Mouse (Mus musculus): ENCODE measurements around the gene Ssty1. TPM values are rescaled to one million over a fixed set of nuclear protein-coding genes. Genes with fewer than 3 reads are reported as not detected.
"Not testable (repeated sequence)": the region's sequence is repeated elsewhere in the genome, so short reads cannot be mapped to it uniquely, and the experiment has no call there.

Ssty1 gene
- not detected for total RNA-seq (2021)
- long read RNA-seq, experiment 1: 0 reads
- long read RNA-seq, experiment 2: 0 reads

GRCm38 (mm10) chrY:18088816-18089215 is at the start of gene Ssty1:
TSS of gene Ssty1 (plus strand) at chrY:18089116.
- DNase-seq: not testable (repeated sequence)

GRCm38 (mm10) chrY:18061712-18062111 is 27.2 kb upstream of the Ssty1 start, which contains the start of gene Gm21764:
TSS of gene Gm21764 (minus strand) at chrY:18061812.
- not testable (repeated sequence) for DNase-seq

Other genes with a start within 250 kb of the Ssty1 start
- not detected for gene Gm21904, start 242.8 kb upstream of the Ssty1 start, total RNA-seq (2021)
- not detected for gene Gm20772, start 214.4 kb upstream of the Ssty1 start, total RNA-seq (2021)
- not detected for gene Gm20831, start 214.4 kb upstream of the Ssty1 start, total RNA-seq (2021)
- gene Srsy, start 151.8 kb upstream of the Ssty1 start, total RNA-seq (2021): not detected
- gene Gm21764, start 27.3 kb upstream of the Ssty1 start, total RNA-seq (2021): not detected